Mouse (Mus musculus): ENCODE measurements around the gene Rpl27.

- no peak for TF ChIP-seq HCFC1 (IDR thresholded peaks at IDR 0.05; ENCODE audit: borderline replicate concordance, insufficient read depth, low read length)
- no peak for TF ChIP-seq CHD2 (IDR thresholded peaks at IDR 0.05; ENCODE audit: low read depth, low read length)
- TF ChIP-seq ZC3H11A (IDR thresholded peaks at IDR 0.05; ENCODE audit: borderline replicate concordance, low read depth, low read length) = no peak
Observed at GRCm38 (mm10) chr11:101479171-101479635, 37.1 kb downstream of the Rpl27 start.
